Mouse (Mus musculus): ENCODE data around the gene Olfr1167. TPM values are rescaled to one million over a fixed set of nuclear protein-coding genes. Genes with fewer than 3 reads are reported as not detected.
"Not testable (repeated sequence)": the region's sequence is repeated elsewhere in the genome, so short reads cannot be mapped to it uniquely, and the experiment has no call there.

Gene Olfr1167
- not detected in 2 replicates for polyA plus RNA-seq (2016; fragmentation: Nextera tagmentation; extraction: Ambion mirVana)

GRCm38 (mm10) chr2:88155093-88155492, at the start of gene Olfr1167:
Olfr1167 (minus strand) TSS chr2:88155193.
- H3K9me3 ChIP-seq; H3K27me3 ChIP-seq (ENCODE audit: insufficient read depth, poor library complexity, severe bottlenecking); H3K4me3 ChIP-seq; H3K36me3 ChIP-seq; DNase-seq (ENCODE audit: low spot score); H3K27ac ChIP-seq; H3K4me1 ChIP-seq: not testable (repeated sequence)
- WGBS = 87% methylated on average over 1 of the region's 1 CpGs

GRCm38 (mm10) chr2:88181580-88181979, 26.6 kb upstream of the Olfr1167 start, which contains the start of gene Olfr1168:
Olfr1168 (plus strand) TSS chr2:88181880.
- Histone ChIP-seq H3K4me3 (no peak within 1 kb of the TSS), H3K4me1 (no peaks in the 10 kb centered on the region), H3K27ac (no peak within 1 kb of the TSS), H3K36me3 (no peaks in the 10 kb centered on the region), H3K27me3 (ENCODE audit: insufficient read depth, poor library complexity, severe bottlenecking) (no peaks in the 10 kb centered on the region), H3K9me3 (no peaks in the 10 kb centered on the region)
- 90% methylated on average over 2 of the region's 2 CpGs for WGBS
- DNase-seq (ENCODE audit: low spot score) = no peak

GRCm38 (mm10) chr2:88128172-88128571, 26.8 kb downstream of the Olfr1167 start, which contains the start of gene Olfr1166:
Olfr1166 (minus strand) TSS chr2:88128272.
- no peak within 1 kb of the TSS for H3K27ac ChIP-seq
- H3K4me3 ChIP-seq = no peak within 1 kb of the TSS
- H3K4me1 ChIP-seq = no peaks in the 10 kb centered on the region
- no peaks in the 10 kb centered on the region for H3K36me3 ChIP-seq
- no peaks in the 10 kb centered on the region for H3K27me3 ChIP-seq (ENCODE audit: insufficient read depth, poor library complexity, severe bottlenecking)
- DNase-seq (ENCODE audit: low spot score) = no peak
- WGBS = 87% methylated on average over 1 of the region's 1 CpGs
- no peaks in the 10 kb centered on the region for H3K9me3 ChIP-seq

Other genes with a start within 250 kb of the Olfr1167 start
- not detected in 2 replicates for gene Olfr1155, start 210.1 kb downstream of the Olfr1167 start, polyA plus RNA-seq (2016; fragmentation: Nextera tagmentation; extraction: Ambion mirVana)
- not detected in 2 replicates for gene Olfr1156, start 202.1 kb downstream of the Olfr1167 start, polyA plus RNA-seq (2016; fragmentation: Nextera tagmentation; extraction: Ambion mirVana)
- not detected in 2 replicates for gene Olfr1157, start 186.9 kb downstream of the Olfr1167 start, polyA plus RNA-seq (2016; fragmentation: Nextera tagmentation; extraction: Ambion mirVana)
- gene Olfr74, start 180.5 kb downstream of the Olfr1167 start, polyA plus RNA-seq (2016; fragmentation: Nextera tagmentation; extraction: Ambion mirVana) = not detected in 2 replicates
- gene Olfr1158, start 165.1 kb downstream of the Olfr1167 start, polyA plus RNA-seq (2016; fragmentation: Nextera tagmentation; extraction: Ambion mirVana) = not detected in 2 replicates
- not detected in 2 replicates for gene Olfr1160, start 146.9 kb downstream of the Olfr1167 start, polyA plus RNA-seq (2016; fragmentation: Nextera tagmentation; extraction: Ambion mirVana)
- not detected in 2 replicates for gene Olfr1161, start 132.4 kb downstream of the Olfr1167 start, polyA plus RNA-seq (2016; fragmentation: Nextera tagmentation; extraction: Ambion mirVana)
- not detected in 2 replicates for gene Olfr73, start 117.5 kb downstream of the Olfr1167 start, polyA plus RNA-seq (2016; fragmentation: Nextera tagmentation; extraction: Ambion mirVana)
- gene Olfr1162, start 104.1 kb downstream of the Olfr1167 start, polyA plus RNA-seq (2016; fragmentation: Nextera tagmentation; extraction: Ambion mirVana) = not detected in 2 replicates
- not detected in 2 replicates for gene Olfr1163, start 83.4 kb downstream of the Olfr1167 start, polyA plus RNA-seq (2016; fragmentation: Nextera tagmentation; extraction: Ambion mirVana)
- gene Olfr1164, start 61.2 kb downstream of the Olfr1167 start, polyA plus RNA-seq (2016; fragmentation: Nextera tagmentation; extraction: Ambion mirVana) = not detected in 2 replicates
- not detected in 2 replicates for gene Olfr1166, start 26.9 kb downstream of the Olfr1167 start, polyA plus RNA-seq (2016; fragmentation: Nextera tagmentation; extraction: Ambion mirVana)
- not detected in 2 replicates for gene Olfr1168, start 26.7 kb upstream of the Olfr1167 start, polyA plus RNA-seq (2016; fragmentation: Nextera tagmentation; extraction: Ambion mirVana)
- not detected in 2 replicates for gene Olfr1170, start 73.1 kb upstream of the Olfr1167 start, polyA plus RNA-seq (2016; fragmentation: Nextera tagmentation; extraction: Ambion mirVana)
- gene Olfr1173, start 124.7 kb upstream of the Olfr1167 start, polyA plus RNA-seq (2016; fragmentation: Nextera tagmentation; extraction: Ambion mirVana) = not detected in 2 replicates
- not detected in 2 replicates for gene Olfr1174-ps, start 159.9 kb upstream of the Olfr1167 start, polyA plus RNA-seq (2016; fragmentation: Nextera tagmentation; extraction: Ambion mirVana)
- not detected in 2 replicates for gene Olfr1175-ps, start 172.0 kb upstream of the Olfr1167 start, polyA plus RNA-seq (2016; fragmentation: Nextera tagmentation; extraction: Ambion mirVana)
- not detected in 2 replicates for gene Olfr1176, start 181.5 kb upstream of the Olfr1167 start, polyA plus RNA-seq (2016; fragmentation: Nextera tagmentation; extraction: Ambion mirVana)
- gene Olfr1177-ps, start 191.3 kb upstream of the Olfr1167 start, polyA plus RNA-seq (2016; fragmentation: Nextera tagmentation; extraction: Ambion mirVana) = not detected in 2 replicates
- gene Olfr1178, start 231.9 kb upstream of the Olfr1167 start, polyA plus RNA-seq (2016; fragmentation: Nextera tagmentation; extraction: Ambion mirVana) = not detected in 2 replicates